Comparison of ENCODE assay signal across 8 mouse cellular contexts in the genomic region with DNA sequence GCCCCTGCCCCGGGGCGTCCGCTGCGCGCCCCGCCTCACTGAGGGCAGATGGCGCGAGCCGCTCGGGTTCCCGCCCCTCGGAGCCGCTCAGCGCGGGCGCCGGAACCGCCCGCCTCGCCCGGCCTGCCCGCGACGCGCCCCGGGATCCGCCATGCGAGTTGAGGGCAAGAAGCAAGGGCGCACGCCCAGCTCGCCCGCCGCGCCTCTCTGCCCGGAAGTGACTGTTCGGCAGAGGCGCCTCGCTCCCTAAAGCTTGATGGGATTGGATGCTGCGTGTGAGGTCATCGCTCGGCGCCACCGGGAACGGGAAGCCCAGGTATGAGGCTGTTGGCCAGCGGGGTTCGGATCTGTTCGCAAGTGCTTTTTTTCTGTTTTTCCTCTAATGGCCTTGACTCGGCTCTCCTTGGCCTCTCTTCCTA. TPM values are rescaled to one million over a fixed set of nuclear protein-coding genes. Genes with fewer than 3 reads are reported as not detected.
DNase-seq lines count a peak whose midpoint lies in the region; ATAC-seq and TF ChIP-seq lines count a peak whose summit lies in the region.

A gene (minus strand): TSS at position 207 of the 419 bp plus-strand sequence.
A gene (plus strand): TSS at position 276 of the 419 bp plus-strand sequence.

- no peak for TF ChIP-seq CTCF in bone marrow, adult 2 months (IDR thresholded peaks at IDR 0.05; ENCODE audit: control insufficient read depth, insufficient read depth, low read length)
- TF ChIP-seq CTCF in midbrain, postnatal 0 days (IDR thresholded peaks at IDR 0.05), result no peak

- under 1% methylated on average over 48 of the region's 48 CpGs for WGBS in bone marrow, adult 2 months
- WGBS in embryonic facial prominence, embryonic 15.5 days, result 1% methylated on average over 45 of the region's 48 CpGs
- WGBS in limb, embryonic 14.5 days, result 0% methylated on average over 46 of the region's 48 CpGs
- under 1% methylated on average over 34 of the region's 48 CpGs for WGBS in midbrain, postnatal 0 days

- peak; percentile 99 for ATAC-seq in embryonic facial prominence, embryonic 15.5 days (ENCODE audit: insufficient number of reproducible peaks, low FRiP score, low TSS enrichment, low read depth)
- peak; percentile 97 for ATAC-seq in limb, embryonic 14.5 days (ENCODE audit: low FRiP score, low read depth)
- ATAC-seq in midbrain, postnatal 0 days (ENCODE audit: low FRiP score), result peak; percentile 99

- peak within 1 kb of the TSS; percentile 83 for H3K9ac ChIP-seq in embryonic facial prominence, embryonic 15.5 days
- peak within 1 kb of the TSS; percentile 81 for H3K9ac ChIP-seq in limb, embryonic 14.5 days (ENCODE audit: low read depth, low read length, severe bottlenecking)
- H3K9ac ChIP-seq in midbrain, postnatal 0 days (replicated peaks; ENCODE audit: low read length, poor library complexity, severe bottlenecking), result peak within 1 kb of the TSS; percentile 83

- no peaks in the 10 kb centered on the region for H3K27me3 ChIP-seq in embryonic facial prominence, embryonic 15.5 days
- H3K27me3 ChIP-seq in limb, embryonic 14.5 days (ENCODE audit: control insufficient read depth, insufficient read depth, low read length), result no peaks in the 10 kb centered on the region
- H3K27me3 ChIP-seq in midbrain, postnatal 0 days (ENCODE audit: insufficient read depth, low read length), result no peaks in the 10 kb centered on the region

- H3K9me3 ChIP-seq in embryonic facial prominence, embryonic 15.5 days (replicated peaks), result no peaks in the 10 kb centered on the region
- no peaks in the 10 kb centered on the region for H3K9me3 ChIP-seq in limb, embryonic 14.5 days (ENCODE audit: control insufficient read depth, low read length)
- H3K9me3 ChIP-seq in midbrain, postnatal 0 days (ENCODE audit: low read length), result no peaks in the 10 kb centered on the region

- H3K27ac ChIP-seq in bone marrow, adult 2 months (ENCODE audit: control insufficient read depth, insufficient read depth, low read depth, low read length, poor library complexity), result peak within 1 kb of the TSS; percentile 82
- H3K27ac ChIP-seq in embryonic facial prominence, embryonic 15.5 days (replicated peaks), result peak within 1 kb of the TSS; percentile 93
- peak within 1 kb of the TSS; percentile 94 for H3K27ac ChIP-seq in limb, embryonic 14.5 days (replicated peaks; ENCODE audit: low read depth, low read length)
- peak within 1 kb of the TSS; percentile 92 for H3K27ac ChIP-seq in midbrain, postnatal 0 days (ENCODE audit: low read depth, low read length)

- H3K4me3 ChIP-seq in bone marrow, adult 2 months (replicated peaks; ENCODE audit: control insufficient read depth, low read depth, low read length), result peak within 1 kb of the TSS; percentile 91
- H3K4me3 ChIP-seq in embryonic facial prominence, embryonic 15.5 days (replicated peaks), result peak within 1 kb of the TSS; percentile 94
- H3K4me3 ChIP-seq in limb, embryonic 14.5 days (replicated peaks; ENCODE audit: low read length), result peak within 1 kb of the TSS; percentile 67
- peak within 1 kb of the TSS; percentile 95 for H3K4me3 ChIP-seq in midbrain, postnatal 0 days (ENCODE audit: low read depth, low read length)

- H3K36me3 ChIP-seq in embryonic facial prominence, embryonic 15.5 days, result peaks cover 2% of the 10 kb centered on the region
- peaks cover 2% of the 10 kb centered on the region; the same call in 1 of the 2 replicates for H3K36me3 ChIP-seq in limb, embryonic 14.5 days (ENCODE audit: control insufficient read depth, insufficient read depth, low read length)
- H3K36me3 ChIP-seq in midbrain, postnatal 0 days (ENCODE audit: insufficient read depth, low read length), result no peaks in the 10 kb centered on the region

- peak; percentile 73; the same call in 1 of the 2 replicates for TF ChIP-seq POLR2A in bone marrow, adult 2 months (IDR thresholded peaks at IDR 0.05; ENCODE audit: borderline replicate concordance, control insufficient read depth, low read depth, low read length)
- peak; percentile 67; the same call in 1 of the 2 replicates for TF ChIP-seq POLR2A in limb, embryonic 14.5 days (IDR thresholded peaks at IDR 0.05; ENCODE audit: borderline replicate concordance, extremely low read depth, insufficient read depth, insufficient read length)

- peak; percentile 97 for DNase-seq in 416B (ENCODE audit: low read depth)
- DNase-seq in heart, adult 8-10 months (ENCODE audit: low spot score), result peak; percentile 97
- peak; percentile 98 for DNase-seq in kidney, adult 9 months
- peak; percentile 97 for DNase-seq in limb, embryonic 14.5 days (ENCODE audit: low spot score)
- peak; percentile 97 for DNase-seq in midbrain, postnatal 0 days (ENCODE audit: low spot score)
- peak; percentile 93 to 97 for DNase-seq in spleen, postnatal 14 days (ENCODE audit: low spot score in 2 of 2)

- peak within 1 kb of the TSS; percentile 62 for H3K4me2 ChIP-seq in embryonic facial prominence, embryonic 15.5 days (replicated peaks)
- H3K4me2 ChIP-seq in limb, embryonic 14.5 days (replicated peaks; ENCODE audit: low read depth, low read length, severe bottlenecking), result peak within 1 kb of the TSS; percentile 70
- peak within 1 kb of the TSS; percentile 75 for H3K4me2 ChIP-seq in midbrain, postnatal 0 days (ENCODE audit: low read depth, low read length, poor library complexity, severe bottlenecking)

- H3K4me1 ChIP-seq in bone marrow, adult 2 months (ENCODE audit: control insufficient read depth, insufficient read depth, low read length), result no peaks in the 10 kb centered on the region; the same call in 1 of the 2 replicates
- H3K4me1 ChIP-seq in embryonic facial prominence, embryonic 15.5 days, result peaks cover 22% of the 10 kb centered on the region
- peaks cover 15% of the 10 kb centered on the region for H3K4me1 ChIP-seq in limb, embryonic 14.5 days (ENCODE audit: control insufficient read depth, insufficient read depth, low read length)
- H3K4me1 ChIP-seq in midbrain, postnatal 0 days (ENCODE audit: insufficient read depth, low read length), result peaks cover 12% of the 10 kb centered on the region

RNA-seq across cellular contexts. Expression of the first gene that starts in this region (rescaled TPM):
- polyA plus RNA-seq in bone marrow, adult 2 months (2011; ENCODE audit: insufficient read depth, insufficient read length, low replicate concordance, missing spikeins), result 4.4 and 6.0 TPM in 2 replicates
- 14.6 and 15.6 TPM in 2 replicates for polyA plus RNA-seq in embryonic facial prominence, embryonic 15.5 days (2015; fragmentation: Nextera tagmentation; extraction: Ambion mirVana)
- 10 to 100 TPM; 11.4 to 14.0 (median 13.2) TPM for total RNA-seq in heart, adult 8-10 months (2022)
- 11.7 and 13.3 TPM in 2 replicates for polyA plus RNA-seq in limb, embryonic 14.5 days (2012; rRNA removed)
- polyA plus RNA-seq in limb, embryonic 14.5 days (2014; fragmentation: Nextera tagmentation; extraction: Ambion mirVana), result 14.0 and 20.3 TPM in 2 replicates
- 29.9 and 39.6 TPM in 2 replicates for total RNA-seq in midbrain, postnatal 0 days (2014; rRNA removed)
- 15.0 and 16.6 TPM in 2 replicates for polyA plus RNA-seq in midbrain, postnatal 0 days (2015; fragmentation: Nextera tagmentation; extraction: Ambion mirVana)

RNA-seq across cellular contexts. Expression of the second gene that starts in this region (rescaled TPM):
- 14.0 and 15.5 TPM in 2 replicates for polyA plus RNA-seq in bone marrow, adult 2 months (2011; ENCODE audit: insufficient read depth, insufficient read length, low replicate concordance, missing spikeins)
- polyA plus RNA-seq in embryonic facial prominence, embryonic 15.5 days (2015; fragmentation: Nextera tagmentation; extraction: Ambion mirVana), result 19.6 and 20.8 TPM in 2 replicates
- 1 to 10 TPM; 3.8 to 8.3 (median 7.3) TPM for total RNA-seq in heart, adult 8-10 months (2022)
- 13.7 and 13.8 TPM in 2 replicates for polyA plus RNA-seq in limb, embryonic 14.5 days (2012; rRNA removed)
- polyA plus RNA-seq in limb, embryonic 14.5 days (2014; fragmentation: Nextera tagmentation; extraction: Ambion mirVana), result 17.8 and 18.1 TPM in 2 replicates
- 11.6 and 12.4 TPM in 2 replicates for total RNA-seq in midbrain, postnatal 0 days (2014; rRNA removed)
- 10.7 and 11.1 TPM in 2 replicates for polyA plus RNA-seq in midbrain, postnatal 0 days (2015; fragmentation: Nextera tagmentation; extraction: Ambion mirVana)

Comparison
In these comparisons a context has a peak if more than half of its experiments do, and no peak if none do; other contexts are left out.
1. Peak in every context shown above with its lines: DNase-seq, ATAC-seq, H3K4me3 ChIP-seq and H3K27ac ChIP-seq.